Mouse (Mus musculus) forebrain, embryonic 11.5 days (tissue): ENCODE data around the gene Olfr1282. TPM values are rescaled to one million over a fixed set of nuclear protein-coding genes. Genes with fewer than 3 reads are reported as not detected.

Experiments used
- polyA plus RNA-seq: library from polyadenylated mRNA; unstranded; fragments of >200 nt; fragmentation: Nextera tagmentation; extraction: Ambion mirVana; gene quantifications from 2 replicates; pipeline ENCODE4 v1.2.1, GENCODE M21; 2014

The Olfr1282 gene
- polyA plus RNA-seq, 1 experiment from 2014 or later: not detected

Other genes with a start within 250 kb of the Olfr1282 start
- gene Gm13941, start 230.1 kb downstream of the Olfr1282 start, polyA plus RNA-seq: not detected in 2 replicates
- not detected in 2 replicates for gene Gm15130, start 183.1 kb downstream of the Olfr1282 start, polyA plus RNA-seq
- not detected in 2 replicates for gene 4930430A15Rik, start 106.5 kb downstream of the Olfr1282 start, polyA plus RNA-seq
- not detected in 2 replicates for gene Olfr1275, start 100.8 kb downstream of the Olfr1282 start, polyA plus RNA-seq
- gene Olfr1276, start 81.6 kb downstream of the Olfr1282 start, polyA plus RNA-seq: not detected in 2 replicates
- gene Olfr1277, start 62.0 kb downstream of the Olfr1282 start, polyA plus RNA-seq: not detected in 2 replicates
- gene Olfr1278, start 45.9 kb downstream of the Olfr1282 start, polyA plus RNA-seq: not detected in 2 replicates
- gene Olfr1279, start 35.4 kb downstream of the Olfr1282 start, polyA plus RNA-seq: not detected in 2 replicates
- gene Olfr1280, start 22.1 kb downstream of the Olfr1282 start, polyA plus RNA-seq: not detected in 2 replicates
- gene Olfr1281, start 9.6 kb downstream of the Olfr1282 start, polyA plus RNA-seq: not detected in 2 replicates
- not detected in 2 replicates for gene Olfr1283, start 30.7 kb upstream of the Olfr1282 start, polyA plus RNA-seq
- not detected in 2 replicates for gene Olfr1284, start 39.4 kb upstream of the Olfr1282 start, polyA plus RNA-seq
- not detected in 2 replicates for gene Olfr1286, start 87.0 kb upstream of the Olfr1282 start, polyA plus RNA-seq
- not detected in 2 replicates for gene Olfr1287, start 113.1 kb upstream of the Olfr1282 start, polyA plus RNA-seq
- not detected in 2 replicates for gene Olfr1288, start 138.0 kb upstream of the Olfr1282 start, polyA plus RNA-seq
- gene Olfr1289, start 144.7 kb upstream of the Olfr1282 start, polyA plus RNA-seq: not detected in 2 replicates
- not detected in 2 replicates for gene Olfr1290, start 157.8 kb upstream of the Olfr1282 start, polyA plus RNA-seq
- not detected in 2 replicates for gene Olfr1291-ps1, start 161.1 kb upstream of the Olfr1282 start, polyA plus RNA-seq
- not detected in 2 replicates for gene Olfr1293-ps, start 189.1 kb upstream of the Olfr1282 start, polyA plus RNA-seq
- gene Olfr1294, start 204.2 kb upstream of the Olfr1282 start, polyA plus RNA-seq: not detected in 2 replicates
- not detected in 2 replicates for gene Olfr1295, start 233.6 kb upstream of the Olfr1282 start, polyA plus RNA-seq